Mouse (Mus musculus) cerebellum, adult 2 months (tissue): ENCODE results near the gene Galnt17.

ENCODE experiments used
- CTCF ChIP-seq: fragments of 200-500 bp; IDR thresholded peaks from 2 replicates; pipeline ENCODE4 v1.5.1; 2011; ENCODE audit warnings: low read depth, mild to moderate bottlenecking, control low read depth, low read length, moderate library complexity, borderline replicate concordance; ENCODE audit not compliant: insufficient read depth
- POLR2A ChIP-seq: fragments of 200-500 bp; IDR thresholded peaks from 2 replicates; pipeline ENCODE4 v1.6.1; 2011; ENCODE audit warnings: low read length, control low read depth, borderline replicate concordance; ENCODE audit not compliant: insufficient read depth

DNA sequence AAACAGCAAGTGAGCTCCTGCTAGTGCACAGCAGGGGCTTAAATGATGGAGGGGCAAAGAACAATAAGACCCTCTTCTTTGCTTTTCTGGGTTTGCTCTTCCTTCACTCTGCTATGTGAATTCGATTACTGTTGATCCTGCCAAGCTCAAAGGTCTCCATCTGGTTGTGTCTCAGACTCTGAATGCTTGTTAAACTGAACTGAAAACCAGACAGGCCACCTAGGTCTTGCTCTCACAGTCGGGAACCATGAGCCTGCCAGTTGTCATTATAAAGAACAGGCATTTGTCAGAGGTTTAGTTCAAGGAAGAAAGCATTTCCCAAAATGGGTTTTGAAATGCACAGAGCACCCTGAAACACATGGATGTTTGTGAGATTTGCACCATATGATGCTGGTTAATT lies 107.2 kb downstream of the Galnt17 start:
- TF ChIP-seq CTCF (no peak), POLR2A (no peak)
